Mouse (Mus musculus) stomach, embryonic 15.5 days (tissue): ENCODE measurements at regions not wholly inside any gene's neighbourhood (a gene's known extent, or its start where the extent isn't known, plus 50 kb on each side); places are given as distances from the start of the nearest gene placed in this dataset.

ENCODE experiments used
- ATAC-seq: fragments of 200-750 bp; cut with Nextera tagmentation; 2 replicates; pipeline ENCODE4 v1.8.0; 2017; ENCODE audit warnings: low read depth, moderate number of reproducible peaks, moderate TSS enrichment; ENCODE audit not compliant: insufficient read depth, low FRiP score
- H3K27ac ChIP-seq: fragments of 300-500 bp; sonication (generic); 2 replicates; pipeline ENCODE4 v1.5.1; 2015; ENCODE audit warnings: mild to moderate bottlenecking, inconsistent platforms
- H3K27me3 ChIP-seq: fragments of 300-500 bp; sonication (generic); replicated peaks from 2 replicates; pipeline ENCODE4 v1.6.1; 2015; ENCODE audit warnings: inconsistent platforms
- H3K36me3 ChIP-seq: fragments of 300-500 bp; sonication (generic); 2 replicates; pipeline ENCODE4 v1.6.1; 2015; ENCODE audit warnings: inconsistent platforms
- H3K4me1 ChIP-seq: fragments of 300-500 bp; sonication (generic); 2 replicates; pipeline ENCODE4 v1.6.1; 2015; ENCODE audit warnings: inconsistent platforms
- H3K4me2 ChIP-seq: fragments of 300-500 bp; sonication (generic); 2 replicates; pipeline ENCODE4 v1.6.1; 2015; ENCODE audit warnings: mild to moderate bottlenecking, inconsistent platforms
- H3K4me3 ChIP-seq: fragments of 300-500 bp; sonication (generic); replicated peaks from 2 replicates; pipeline ENCODE4 v1.5.1; 2015; ENCODE audit warnings: inconsistent platforms
- H3K9ac ChIP-seq: fragments of 300-500 bp; sonication (generic); 2 replicates; pipeline ENCODE4 v1.6.1; 2015; ENCODE audit warnings: inconsistent platforms
- H3K9me3 ChIP-seq: fragments of 300-500 bp; sonication (generic); 2 replicates; pipeline ENCODE4 v1.6.1; 2016; ENCODE audit warnings: inconsistent platforms
- WGBS: fragments of 180-500 bp; shearing (Covaris S2); methylation state at CpG from one replicate; pipeline ENCODE4 v1.1.7; 2015; 5-methylcytosine and 5-hydroxymethylcytosine counted together

DNA sequence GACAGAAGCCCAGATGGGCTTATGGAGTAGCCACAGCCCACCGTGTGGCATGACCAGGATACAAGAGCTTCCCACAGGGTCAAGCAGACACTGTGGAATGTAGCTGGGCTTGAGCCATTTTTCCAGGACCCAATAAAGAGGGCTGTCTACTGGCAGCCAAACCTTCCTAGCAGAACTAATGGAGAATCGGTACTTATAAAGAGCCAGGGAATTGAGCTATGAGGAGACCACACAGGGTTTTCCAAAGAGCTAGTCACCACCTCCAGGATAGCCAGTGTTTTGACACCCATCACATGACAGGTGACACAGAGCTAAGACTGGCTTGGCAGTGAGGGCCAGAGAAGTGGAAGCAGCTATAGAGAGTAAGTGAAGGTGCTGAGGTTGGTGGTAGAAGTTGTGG lies 149.9 kb downstream of the Map2k4 start:
- H3K9ac ChIP-seq: no peak overlapping the region
- H3K9me3 ChIP-seq: no peaks in the 10 kb centered on the region
- no peak overlapping the region for H3K4me2 ChIP-seq
- peaks cover 6% of the 10 kb centered on the region; the same call in 1 of the 2 replicates for H3K4me1 ChIP-seq
- no peak overlapping the region for H3K4me3 ChIP-seq
- ATAC-seq: no peak
- no peaks in the 10 kb centered on the region for H3K36me3 ChIP-seq
- H3K27me3 ChIP-seq: no peaks in the 10 kb centered on the region
- H3K27ac ChIP-seq: no peak overlapping the region
- 88% methylated on average over 2 of the region's 2 CpGs for WGBS

DNA sequence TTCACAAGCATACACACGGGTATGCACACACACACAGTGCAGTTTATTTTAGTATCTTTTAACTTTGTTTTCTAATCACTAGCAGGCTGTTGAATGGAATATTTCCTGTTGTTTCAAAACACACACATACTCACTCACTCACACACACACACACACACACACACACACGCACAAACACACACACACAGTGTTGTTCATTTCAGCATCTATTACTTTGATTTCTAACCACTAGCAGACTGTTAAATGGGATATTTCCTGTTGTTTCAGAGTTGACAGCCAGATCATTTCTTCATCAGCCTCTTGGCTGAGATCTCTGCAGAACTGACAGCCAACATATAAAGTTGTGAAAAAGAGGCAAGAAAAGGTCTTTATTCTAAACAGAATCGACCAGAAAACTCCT lies 150.9 kb downstream of the Map2k4 start:
- Histone ChIP-seq H3K27ac (no peak overlapping the region; the same call in 1 of the 2 replicates), H3K36me3 (no peaks in the 10 kb centered on the region), H3K27me3 (no peaks in the 10 kb centered on the region), H3K4me2 (no peak overlapping the region), H3K9me3 (no peaks in the 10 kb centered on the region), H3K9ac (no peak overlapping the region), H3K4me1 (peaks cover 6% of the 10 kb centered on the region; the same call in 1 of the 2 replicates), H3K4me3 (no peak overlapping the region)
- no peak for ATAC-seq
- 67% methylated on average over 3 of the region's 3 CpGs for WGBS

DNA sequence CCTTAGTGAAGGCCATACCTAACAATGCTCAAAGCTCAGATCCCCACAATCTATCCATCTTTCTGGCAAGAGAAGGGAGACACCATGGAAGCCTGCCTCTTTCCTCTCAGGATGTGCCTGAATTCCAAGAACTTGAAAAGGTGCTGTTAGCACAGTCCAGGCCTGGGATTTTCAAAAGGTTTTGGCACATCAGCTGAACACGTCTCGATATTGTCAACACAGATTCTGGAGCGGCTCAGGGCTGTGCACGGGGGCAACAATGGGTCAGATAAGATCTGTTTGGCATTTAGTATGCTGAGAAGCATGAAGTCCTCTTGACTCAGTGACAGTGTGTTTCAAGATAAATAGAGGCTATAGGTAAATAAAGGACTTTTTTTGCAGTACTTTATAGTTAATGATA lies 152.8 kb downstream of the Map2k4 start:
- WGBS: 48% methylated on average over 4 of the region's 4 CpGs
- no peaks in the 10 kb centered on the region for H3K36me3 ChIP-seq
- H3K4me3 ChIP-seq: no peak overlapping the region
- no peak overlapping the region for H3K9ac ChIP-seq
- no peaks in the 10 kb centered on the region for H3K27me3 ChIP-seq
- peaks cover 2% of the 10 kb centered on the region; the same call in 1 of the 2 replicates for H3K4me1 ChIP-seq
- no peak for ATAC-seq
- H3K4me2 ChIP-seq: no peak overlapping the region
- H3K9me3 ChIP-seq: no peaks in the 10 kb centered on the region
- H3K27ac ChIP-seq: no peak overlapping the region

DNA sequence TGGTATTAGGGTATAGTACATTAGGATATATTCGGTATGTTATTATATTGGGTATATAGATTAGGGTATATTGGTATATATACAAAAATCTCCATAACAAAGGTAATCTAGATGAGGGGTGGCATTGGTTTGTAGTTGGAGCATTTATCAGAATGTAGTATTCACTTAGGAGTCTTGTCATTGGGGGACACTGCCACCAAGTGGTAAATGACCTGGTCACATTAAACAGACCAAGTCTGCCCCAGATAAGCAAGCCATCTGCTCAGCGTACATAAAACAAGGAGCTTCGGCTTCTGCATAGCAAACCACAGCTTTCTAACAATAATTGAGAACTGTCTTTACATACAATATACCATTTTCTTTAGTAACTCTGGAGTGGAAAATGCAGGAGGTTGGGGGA lies 156.9 kb downstream of the Map2k4 start:
- no peak; the same call in 1 of the 2 replicates for ATAC-seq
- H3K9me3 ChIP-seq: no peaks in the 10 kb centered on the region
- H3K27ac ChIP-seq: no peak overlapping the region
- H3K36me3 ChIP-seq: no peaks in the 10 kb centered on the region
- H3K4me3 ChIP-seq: no peak overlapping the region
- WGBS: 65% methylated on average over 3 of the region's 3 CpGs
- no peaks in the 10 kb centered on the region for H3K4me1 ChIP-seq
- no peak overlapping the region for H3K9ac ChIP-seq
- H3K4me2 ChIP-seq: no peak overlapping the region
- no peaks in the 10 kb centered on the region for H3K27me3 ChIP-seq

DNA sequence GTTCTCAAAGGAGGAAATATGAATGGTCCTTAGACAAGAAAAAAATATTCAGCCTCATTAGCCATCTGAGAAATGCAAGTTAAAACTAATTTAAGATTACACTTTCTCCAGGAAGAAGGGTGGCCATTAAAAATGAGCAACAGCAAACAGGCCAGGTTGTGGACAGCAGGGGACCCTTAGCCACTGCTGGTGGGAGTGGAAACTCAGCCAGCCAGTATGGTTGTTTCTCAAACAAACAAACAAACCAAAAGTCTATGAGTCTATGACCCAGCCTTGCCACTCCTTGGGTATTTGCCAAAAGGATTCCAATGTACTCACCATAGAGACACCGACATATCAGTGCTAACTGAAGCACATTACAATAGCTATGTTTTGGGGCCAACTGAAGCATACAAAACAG lies 157.7 kb downstream of the Map2k4 start:
- Histone ChIP-seq H3K4me1 (no peaks in the 10 kb centered on the region), H3K9ac (no peak overlapping the region), H3K27me3 (no peaks in the 10 kb centered on the region), H3K27ac (no peak overlapping the region), H3K4me3 (no peak overlapping the region), H3K4me2 (no peak overlapping the region), H3K9me3 (no peaks in the 10 kb centered on the region), H3K36me3 (no peaks in the 10 kb centered on the region)
- WGBS: 91% methylated on average over 1 of the region's 1 CpGs
- no peak for ATAC-seq

DNA sequence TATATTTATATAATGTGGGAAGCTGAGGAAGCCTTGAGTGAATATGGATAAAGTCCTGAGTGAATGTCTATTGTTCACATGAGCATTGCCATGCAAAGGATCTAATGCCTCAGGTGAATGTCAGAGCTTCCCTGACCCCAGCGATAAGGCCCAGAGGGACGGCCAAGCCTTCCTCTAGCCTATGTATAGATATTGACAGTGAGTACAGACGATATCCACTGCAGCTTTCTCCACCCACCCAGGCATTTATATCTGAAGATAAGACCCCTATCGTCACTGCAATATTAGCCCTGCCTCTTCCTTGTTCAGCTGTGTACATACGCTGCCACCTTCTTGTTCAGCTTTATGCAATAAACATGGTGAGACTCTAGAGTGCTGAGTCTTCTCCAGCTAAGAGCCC lies 158.8 kb downstream of the Map2k4 start:
- Histone ChIP-seq H3K4me3 (no peak overlapping the region), H3K9me3 (no peaks in the 10 kb centered on the region), H3K27me3 (no peaks in the 10 kb centered on the region), H3K4me2 (no peak overlapping the region), H3K9ac (no peak overlapping the region), H3K4me1 (no peaks in the 10 kb centered on the region), H3K27ac (no peak overlapping the region), H3K36me3 (no peaks in the 10 kb centered on the region)
- 82% methylated on average over 5 of the region's 5 CpGs for WGBS
- no peak for ATAC-seq

DNA sequence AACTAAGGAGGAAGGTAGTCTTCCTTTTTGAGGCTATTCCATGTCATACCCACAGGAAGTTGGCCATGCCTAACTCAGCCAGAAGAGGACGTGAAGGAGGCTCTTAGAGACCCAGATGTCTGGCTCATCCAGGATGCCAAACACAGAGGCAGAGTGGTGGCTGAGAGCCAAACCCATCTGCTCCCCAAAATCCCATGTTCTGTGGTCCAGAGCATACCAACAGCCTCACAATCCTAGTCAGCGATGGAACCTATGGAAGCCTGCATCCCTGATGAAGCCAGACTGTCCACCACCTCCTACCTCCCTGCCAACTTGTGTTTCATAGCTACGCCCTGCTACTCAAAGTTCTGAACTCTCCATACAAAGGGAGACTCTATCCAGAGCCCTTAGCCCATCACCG lies 169.1 kb downstream of the Map2k4 start:
- H3K4me3 ChIP-seq: no peak overlapping the region
- H3K36me3 ChIP-seq: no peaks in the 10 kb centered on the region
- H3K27ac ChIP-seq: no peak overlapping the region
- no peaks in the 10 kb centered on the region for H3K27me3 ChIP-seq
- H3K9me3 ChIP-seq: no peaks in the 10 kb centered on the region
- no peak overlapping the region for H3K4me2 ChIP-seq
- WGBS: 84% methylated on average over 4 of the region's 4 CpGs
- H3K9ac ChIP-seq: no peak overlapping the region
- ATAC-seq: no peak
- no peaks in the 10 kb centered on the region for H3K4me1 ChIP-seq

DNA sequence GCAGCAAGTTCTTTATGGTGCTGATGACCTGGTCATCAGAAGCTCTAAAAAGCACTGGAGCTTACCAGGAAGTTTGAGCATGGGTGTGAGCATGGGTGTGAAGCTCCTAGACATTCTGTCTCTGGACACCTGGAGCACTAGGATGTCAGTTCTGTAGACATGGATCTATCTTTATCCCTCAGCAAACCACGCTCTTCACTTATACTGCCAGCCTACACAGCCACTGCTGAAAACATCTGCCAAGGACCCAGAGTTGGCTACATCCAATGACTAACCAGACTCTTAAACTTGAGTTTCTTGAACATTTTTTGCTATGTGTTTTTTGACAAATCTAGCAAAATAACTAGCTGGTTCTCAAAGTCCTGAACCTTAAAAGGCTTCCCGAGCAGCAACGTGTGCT lies 177.6 kb downstream of the Map2k4 start:
- H3K27ac ChIP-seq: no peak overlapping the region
- ATAC-seq: no peak
- H3K27me3 ChIP-seq: no peaks in the 10 kb centered on the region
- no peaks in the 10 kb centered on the region for H3K4me1 ChIP-seq
- no peak overlapping the region for H3K9ac ChIP-seq
- H3K36me3 ChIP-seq: no peaks in the 10 kb centered on the region
- 78% methylated on average over 3 of the region's 3 CpGs for WGBS
- no peaks in the 10 kb centered on the region for H3K9me3 ChIP-seq
- H3K4me2 ChIP-seq: no peak overlapping the region
- H3K4me3 ChIP-seq: no peak overlapping the region

DNA sequence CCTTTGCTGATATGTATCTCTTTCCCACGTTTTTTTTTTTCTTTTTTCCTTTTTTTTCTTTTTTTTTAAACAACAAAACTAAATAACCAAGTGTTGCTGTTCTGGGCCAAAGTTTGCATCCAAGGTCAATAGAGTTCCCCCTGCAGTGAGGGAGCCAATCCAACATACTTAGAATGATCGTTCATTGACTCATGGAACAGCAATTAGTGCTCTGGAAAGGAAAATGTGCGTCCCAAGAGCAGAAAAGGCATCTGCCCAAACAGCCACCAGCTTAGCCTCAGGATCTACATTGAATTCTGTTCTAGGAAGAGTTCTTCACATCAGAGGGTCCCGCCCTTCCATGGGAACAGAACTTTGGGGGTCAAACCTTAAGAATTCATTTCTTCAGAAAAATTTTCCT lies 179.0 kb downstream of the Map2k4 start:
- no peak overlapping the region for H3K9ac ChIP-seq
- ATAC-seq: no peak
- H3K4me3 ChIP-seq: no peak overlapping the region
- no peak overlapping the region for H3K4me2 ChIP-seq
- H3K27ac ChIP-seq: no peak overlapping the region
- H3K27me3 ChIP-seq: no peaks in the 10 kb centered on the region
- no peaks in the 10 kb centered on the region for H3K4me1 ChIP-seq
- 68% methylated on average over 4 of the region's 4 CpGs for WGBS
- H3K9me3 ChIP-seq: no peaks in the 10 kb centered on the region
- H3K36me3 ChIP-seq: no peaks in the 10 kb centered on the region

DNA sequence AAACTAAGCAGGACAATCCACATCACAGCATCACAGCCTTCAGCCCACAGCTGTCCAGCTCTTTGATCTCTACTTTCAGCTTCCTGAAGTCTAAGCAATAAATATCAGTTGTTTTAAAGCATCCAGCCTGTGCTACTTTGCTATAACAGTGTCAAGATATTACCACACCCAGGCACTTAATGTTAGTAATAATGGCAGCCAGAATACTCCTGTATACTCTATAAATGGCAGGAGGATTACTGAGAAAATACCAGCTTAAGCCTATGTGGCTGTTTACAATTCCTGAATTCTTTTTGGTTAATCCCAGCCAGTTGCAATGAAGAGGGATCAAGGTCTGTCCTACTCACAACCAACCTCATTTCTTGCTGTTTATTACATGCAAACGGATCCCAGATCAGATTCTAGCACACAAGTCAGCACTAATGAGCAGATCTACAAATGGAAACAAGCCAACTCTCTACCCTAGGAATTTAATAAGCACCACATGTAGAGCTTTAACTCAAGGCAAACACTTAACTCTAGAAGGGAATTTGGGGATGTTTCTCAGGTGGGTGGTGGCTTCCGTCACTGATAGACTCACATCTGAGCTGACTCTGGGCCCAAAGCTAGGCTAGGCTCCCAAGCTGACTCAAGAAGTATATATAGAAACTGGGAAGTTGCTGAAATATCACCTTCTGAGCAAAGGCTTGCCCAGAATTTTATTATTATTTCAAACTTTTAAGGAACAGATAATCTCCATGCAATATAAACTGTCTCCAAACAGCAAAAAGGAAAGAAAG lies 190.6 kb downstream of the Map2k4 start:
- Histone ChIP-seq H3K9ac (no peak overlapping the region), H3K9me3 (no peaks in the 10 kb centered on the region), H3K27ac (no peak overlapping the region), H3K27me3 (no peaks in the 10 kb centered on the region), H3K4me1 (no peaks in the 10 kb centered on the region), H3K36me3 (no peaks in the 10 kb centered on the region), H3K4me3 (no peak overlapping the region), H3K4me2 (no peak overlapping the region)
- 50% methylated on average over 2 of the region's 2 CpGs for WGBS
- no peak for ATAC-seq

DNA sequence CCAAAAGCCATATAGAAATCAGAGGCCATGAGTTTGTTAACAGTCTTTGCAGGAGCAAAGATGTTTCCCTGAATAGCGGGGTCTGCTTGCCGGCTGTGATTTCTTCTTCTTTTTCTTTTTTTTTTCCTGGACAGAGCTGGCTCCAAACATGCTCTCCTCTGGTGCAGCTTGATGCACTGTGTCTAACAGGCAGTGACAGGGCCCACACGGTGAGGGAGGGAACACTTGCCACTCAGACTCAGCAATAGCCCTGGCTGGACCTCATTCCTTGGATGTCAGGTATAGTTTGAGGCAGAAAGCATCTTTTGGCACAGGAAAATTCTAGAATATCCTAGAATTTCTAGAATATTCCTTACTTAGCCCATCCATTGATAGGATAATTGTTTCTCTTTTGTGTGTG lies 199.6 kb downstream of the Map2k4 start:
- WGBS: 70% methylated on average over 3 of the region's 3 CpGs

DNA sequence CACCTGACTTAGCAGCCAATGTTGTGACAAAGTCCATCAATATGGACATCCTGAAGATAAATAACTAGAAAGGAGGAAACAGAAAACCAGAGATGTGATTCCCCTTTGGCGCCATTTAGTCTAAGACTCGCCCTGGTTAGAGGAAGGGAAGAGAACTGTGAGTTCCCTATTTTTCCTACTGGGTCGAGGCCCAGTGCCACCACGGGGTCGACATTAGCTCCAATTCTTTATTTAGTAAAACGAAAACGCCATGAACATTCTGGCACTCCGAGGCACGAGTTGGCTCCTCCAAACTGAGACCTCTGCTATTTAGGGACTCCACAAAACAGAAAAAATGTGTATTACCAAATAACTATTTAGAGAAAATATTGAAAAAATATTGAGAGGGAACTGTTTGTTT lies 220.3 kb downstream of the Map2k4 start:
- WGBS: 88% methylated on average over 9 of the region's 9 CpGs
- Histone ChIP-seq H3K9me3 (no peaks in the 10 kb centered on the region), H3K9ac (no peak overlapping the region), H3K4me1 (no peaks in the 10 kb centered on the region), H3K4me2 (no peak overlapping the region), H3K27ac (no peak overlapping the region), H3K4me3 (no peak overlapping the region), H3K27me3 (no peaks in the 10 kb centered on the region), H3K36me3 (no peaks in the 10 kb centered on the region)
- ATAC-seq: no peak

More for the DNA sequence above, 199.6 kb downstream of the Map2k4 start:
- Histone ChIP-seq H3K4me1 (no peaks in the 10 kb centered on the region), H3K9me3 (no peaks in the 10 kb centered on the region), H3K27me3 (no peaks in the 10 kb centered on the region), H3K4me3 (no peak overlapping the region), H3K9ac (no peak overlapping the region), H3K27ac (no peak overlapping the region), H3K36me3 (no peaks in the 10 kb centered on the region), H3K4me2 (no peak overlapping the region)
- ATAC-seq: no peak

DNA sequence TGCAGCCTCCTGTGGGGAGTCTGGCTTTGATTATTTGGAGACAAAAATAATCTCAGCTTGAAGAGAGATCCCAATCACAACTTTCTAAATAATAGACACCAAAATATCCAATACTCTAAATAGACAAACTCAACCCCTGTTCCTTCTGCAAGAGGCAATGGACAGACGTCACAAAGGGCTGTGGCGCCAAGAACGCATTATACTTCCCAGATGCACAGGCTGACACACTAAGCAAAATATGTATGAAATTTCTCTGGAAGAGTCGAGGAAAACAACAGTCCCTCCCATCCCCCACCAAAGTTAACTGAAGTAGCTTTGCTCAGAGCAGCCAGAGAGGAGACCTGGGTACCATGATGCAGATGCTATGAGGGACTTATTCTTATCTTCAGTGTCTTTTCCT lies 229.9 kb downstream of the Map2k4 start:
- Histone ChIP-seq H3K9me3 (no peaks in the 10 kb centered on the region), H3K4me2 (no peak overlapping the region), H3K4me1 (0 out of 2 replicates have a peak, but pooled peaks cover 3% of the 10 kb centered on the region), H3K36me3 (no peaks in the 10 kb centered on the region), H3K27me3 (no peaks in the 10 kb centered on the region), H3K4me3 (no peak overlapping the region), H3K27ac (no peak overlapping the region), H3K9ac (no peak overlapping the region)
- ATAC-seq: no peak
- 70% methylated on average over 4 of the region's 4 CpGs for whole genome bisulfite sequencing
